Mouse (Mus musculus) hindbrain, embryonic 12.5 days (tissue): ENCODE measurements around the gene Umps. TPM values are rescaled to one million over a fixed set of nuclear protein-coding genes. Genes with fewer than 3 reads are reported as not detected.

Experiments used
- ATAC-seq: fragments of 200-750 bp; cut with Nextera tagmentation; 2 replicates; pipeline ENCODE4 v1.8.0; 2017; ENCODE audit warnings: moderate TSS enrichment; ENCODE audit not compliant: low FRiP score
- H3K27ac ChIP-seq: fragments of 300-500 bp; sonication (generic); 2 replicates; pipeline ENCODE4 v1.5.1; 2016; ENCODE audit warnings: mild to moderate bottlenecking
- H3K27me3 ChIP-seq: fragments of 300-500 bp; sonication (generic); 2 replicates; pipeline ENCODE4 v1.6.1; 2016; ENCODE audit warnings: mild to moderate bottlenecking
- H3K36me3 ChIP-seq: fragments of 300-500 bp; sonication (generic); 2 replicates; pipeline ENCODE4 v1.6.1; 2016; ENCODE audit warnings: mild to moderate bottlenecking
- H3K4me1 ChIP-seq: fragments of 300-500 bp; sonication (generic); 2 replicates; pipeline ENCODE4 v1.6.1; 2016
- H3K4me2 ChIP-seq: fragments of 300-500 bp; sonication (generic); replicated peaks from 2 replicates; pipeline ENCODE4 v1.6.1; 2016; ENCODE audit warnings: mild to moderate bottlenecking
- H3K4me3 ChIP-seq: fragments of 300-500 bp; sonication (generic); 2 replicates; pipeline ENCODE4 v1.5.1; 2016; ENCODE audit warnings: mild to moderate bottlenecking
- H3K9ac ChIP-seq: fragments of 300-500 bp; sonication (generic); 2 replicates; pipeline ENCODE4 v1.6.1; 2016; ENCODE audit warnings: mild to moderate bottlenecking, moderate library complexity
- H3K9me3 ChIP-seq: fragments of 300-500 bp; sonication (generic); replicated peaks from 2 replicates; pipeline ENCODE4 v1.6.1; 2016; ENCODE audit warnings: mild to moderate bottlenecking
- WGBS: fragments of 180-500 bp; shearing (Covaris S2); methylation state at CpG from one replicate; pipeline ENCODE4 v1.1.7; 2016; 5-methylcytosine and 5-hydroxymethylcytosine counted together
- polyA plus RNA-seq: library from polyadenylated mRNA; unstranded; fragments of >200 nt; fragmentation: Nextera tagmentation; extraction: Ambion mirVana; gene quantifications from 2 replicates; pipeline ENCODE4 v1.2.1, GENCODE M21; 2016

Gene Umps
- polyA plus RNA-seq, 1 experiment from 2014 or later = 38.2 TPM

- Histone ChIP-seq H3K4me3 (no peak overlapping the region), H3K4me2 (no peak overlapping the region), H3K4me1 (no peaks in the 10 kb centered on the region), H3K9me3 (no peaks in the 10 kb centered on the region), H3K27me3 (no peaks in the 10 kb centered on the region), H3K36me3 (peaks cover 27% of the 10 kb centered on the region), H3K9ac (no peak overlapping the region), H3K27ac (no peak overlapping the region)
- 84% methylated on average over 6 of the region's 6 CpGs for WGBS
- 0 out of 2 replicates have a peak, but pooled peaks have one; percentile 26 for ATAC-seq
These were observed 16.5 kb downstream of the Umps start for GRCm38 (mm10) chr16:33950386-33950785.

GRCm38 (mm10) chr16:33947664-33948571 lies 18.9 kb downstream of the Umps start:
- Histone ChIP-seq H3K9ac (no peak overlapping the region), H3K4me2 (no peak overlapping the region), H3K36me3 (peaks cover 3% of the 10 kb centered on the region; the same call in 1 of the 2 replicates), H3K27me3 (no peaks in the 10 kb centered on the region), H3K27ac (no peak overlapping the region), H3K4me3 (no peak overlapping the region), H3K9me3 (no peaks in the 10 kb centered on the region), H3K4me1 (peaks cover 8% of the 10 kb centered on the region; the same call in 1 of the 2 replicates)
- 85% methylated on average over 17 of the region's 17 CpGs for WGBS
- no peak for ATAC-seq

- H3K9me3 ChIP-seq = no peaks in the 10 kb centered on the region
- no peak overlapping the region for H3K9ac ChIP-seq
- H3K4me2 ChIP-seq = no peak overlapping the region
- H3K4me1 ChIP-seq = peaks cover 24% of the 10 kb centered on the region
- H3K27ac ChIP-seq = no peak overlapping the region
- no peaks in the 10 kb centered on the region for H3K27me3 ChIP-seq
- H3K4me3 ChIP-seq = no peak overlapping the region
- WGBS = 76% methylated on average over 7 of the region's 7 CpGs
- ATAC-seq = no peak
- no peaks in the 10 kb centered on the region for H3K36me3 ChIP-seq
These were observed 20.8 kb downstream of the Umps start for GRCm38 (mm10) chr16:33946021-33946420.

- Histone ChIP-seq H3K27me3 (no peaks in the 10 kb centered on the region), H3K9me3 (no peaks in the 10 kb centered on the region), H3K4me2 (no peak overlapping the region), H3K36me3 (no peaks in the 10 kb centered on the region), H3K27ac (no peak overlapping the region), H3K9ac (no peak overlapping the region), H3K4me3 (no peak overlapping the region), H3K4me1 (peaks cover 31% of the 10 kb centered on the region)
- 47% methylated on average over 6 of the region's 6 CpGs for WGBS
- ATAC-seq = no peak
These were observed 22.1 kb downstream of the Umps start for GRCm38 (mm10) chr16:33944772-33945171.

- no peak overlapping the region for H3K9ac ChIP-seq
- H3K9me3 ChIP-seq = no peaks in the 10 kb centered on the region
- no peak for ATAC-seq
- no peak overlapping the region for H3K4me3 ChIP-seq
- no peak overlapping the region for H3K27ac ChIP-seq
- H3K4me1 ChIP-seq = peaks cover 38% of the 10 kb centered on the region
- WGBS = 80% methylated on average over 4 of the region's 4 CpGs
- H3K4me2 ChIP-seq = no peak overlapping the region
- no peaks in the 10 kb centered on the region for H3K27me3 ChIP-seq
- H3K36me3 ChIP-seq = no peaks in the 10 kb centered on the region
These were observed 22.7 kb downstream of the Umps start for GRCm38 (mm10) chr16:33944126-33944525.

GRCm38 (mm10) chr16:33943388-33943787 lies 23.4 kb downstream of the Umps start:
- no peak overlapping the region for H3K27ac ChIP-seq
- H3K9ac ChIP-seq = no peak overlapping the region
- no peaks in the 10 kb centered on the region for H3K9me3 ChIP-seq
- peaks cover 41% of the 10 kb centered on the region for H3K4me1 ChIP-seq
- H3K36me3 ChIP-seq = no peaks in the 10 kb centered on the region
- WGBS = 96% methylated on average over 6 of the region's 6 CpGs
- no peak overlapping the region for H3K4me3 ChIP-seq
- no peak for ATAC-seq
- no peak overlapping the region for H3K4me2 ChIP-seq
- H3K27me3 ChIP-seq = no peaks in the 10 kb centered on the region

DNA sequence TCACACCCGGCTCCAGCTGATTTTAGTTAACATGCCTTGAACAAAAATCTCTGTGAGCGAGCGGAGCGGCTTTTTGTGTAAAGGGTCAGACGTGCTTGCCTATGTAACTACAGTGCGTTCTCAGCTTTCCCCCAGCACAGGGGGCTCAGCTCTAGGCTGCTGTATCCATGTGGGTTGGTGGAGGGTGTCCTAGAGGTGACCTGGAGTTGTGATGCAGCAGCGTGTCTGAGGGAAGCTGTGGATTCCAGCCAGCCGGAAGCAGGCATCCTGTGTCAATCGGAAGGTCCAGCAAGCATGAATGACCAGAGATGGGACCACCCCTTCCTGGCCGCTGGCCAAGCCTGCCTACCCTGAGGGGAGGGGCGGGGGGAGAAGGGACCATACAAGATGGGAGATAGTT lies 24.5 kb downstream of the Umps start:
- Histone ChIP-seq H3K27me3 (no peaks in the 10 kb centered on the region), H3K4me3 (no peak overlapping the region), H3K36me3 (no peaks in the 10 kb centered on the region), H3K9me3 (no peaks in the 10 kb centered on the region), H3K27ac (no peak overlapping the region), H3K9ac (no peak overlapping the region), H3K4me2 (no peak overlapping the region), H3K4me1 (peaks cover 41% of the 10 kb centered on the region)
- ATAC-seq = 0 out of 2 replicates have a peak, but pooled peaks have one; percentile 30
- 53% methylated on average over 11 of the region's 11 CpGs for WGBS

GRCm38 (mm10) chr16:33941271-33941781 lies 25.5 kb downstream of the Umps start:
- Histone ChIP-seq H3K27ac (0 out of 2 replicates have a peak overlapping the region, but pooled peaks have one; percentile 17), H3K4me3 (no peak overlapping the region), H3K27me3 (no peaks in the 10 kb centered on the region), H3K9me3 (no peaks in the 10 kb centered on the region), H3K4me2 (no peak overlapping the region), H3K4me1 (peaks cover 41% of the 10 kb centered on the region), H3K9ac (no peak overlapping the region), H3K36me3 (no peaks in the 10 kb centered on the region)
- WGBS = 45% methylated on average over 11 of the region's 11 CpGs
- 0 out of 2 replicates have a peak, but pooled peaks have one; percentile 14 for ATAC-seq

DNA sequence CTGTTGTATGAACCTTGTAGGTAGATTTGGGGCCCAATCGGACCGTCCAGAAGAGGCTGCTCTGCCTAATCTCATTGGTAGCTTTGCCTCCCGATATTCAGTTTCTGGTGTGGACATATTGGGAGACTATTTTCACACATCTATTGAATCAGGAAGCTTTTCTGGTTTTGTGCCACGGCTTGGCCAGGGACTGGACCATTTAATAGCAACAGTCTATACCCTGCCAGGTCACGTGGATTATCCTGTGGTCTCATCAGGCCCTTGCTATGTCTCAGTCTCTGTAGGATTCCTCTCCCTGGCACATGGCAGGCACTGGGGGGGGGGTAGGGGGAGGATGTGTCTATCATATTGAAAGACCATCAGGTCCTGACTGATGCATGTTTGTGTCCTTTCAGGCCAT lies 26.7 kb downstream of the Umps start:
- H3K9me3 ChIP-seq = no peaks in the 10 kb centered on the region
- H3K4me2 ChIP-seq = no peak overlapping the region
- no peak overlapping the region for H3K4me3 ChIP-seq
- no peaks in the 10 kb centered on the region for H3K27me3 ChIP-seq
- H3K4me1 ChIP-seq = peaks cover 41% of the 10 kb centered on the region
- no peak overlapping the region for H3K9ac ChIP-seq
- 81% methylated on average over 5 of the region's 5 CpGs for WGBS
- no peak for ATAC-seq
- no peak overlapping the region for H3K27ac ChIP-seq
- no peaks in the 10 kb centered on the region for H3K36me3 ChIP-seq

- 68% methylated on average over 9 of the region's 9 CpGs for WGBS
These were observed 27.2 kb downstream of the Umps start for GRCm38 (mm10) chr16:33939636-33940035.

GRCm38 (mm10) chr16:33939133-33939531 lies 27.7 kb downstream of the Umps start:
- Histone ChIP-seq H3K4me1 (peaks cover 42% of the 10 kb centered on the region), H3K27ac (no peak overlapping the region)
- 82% methylated on average over 2 of the region's 2 CpGs for whole genome bisulfite sequencing

More at GRCm38 (mm10) chr16:33939636-33940035, 27.2 kb downstream of the Umps start:
- Histone ChIP-seq H3K9ac (no peak overlapping the region), H3K27me3 (no peaks in the 10 kb centered on the region), H3K4me2 (no peak overlapping the region), H3K4me3 (no peak overlapping the region), H3K27ac (no peak overlapping the region), H3K36me3 (no peaks in the 10 kb centered on the region), H3K9me3 (no peaks in the 10 kb centered on the region), H3K4me1 (peaks cover 40% of the 10 kb centered on the region)
- no peak for ATAC-seq

DNA sequence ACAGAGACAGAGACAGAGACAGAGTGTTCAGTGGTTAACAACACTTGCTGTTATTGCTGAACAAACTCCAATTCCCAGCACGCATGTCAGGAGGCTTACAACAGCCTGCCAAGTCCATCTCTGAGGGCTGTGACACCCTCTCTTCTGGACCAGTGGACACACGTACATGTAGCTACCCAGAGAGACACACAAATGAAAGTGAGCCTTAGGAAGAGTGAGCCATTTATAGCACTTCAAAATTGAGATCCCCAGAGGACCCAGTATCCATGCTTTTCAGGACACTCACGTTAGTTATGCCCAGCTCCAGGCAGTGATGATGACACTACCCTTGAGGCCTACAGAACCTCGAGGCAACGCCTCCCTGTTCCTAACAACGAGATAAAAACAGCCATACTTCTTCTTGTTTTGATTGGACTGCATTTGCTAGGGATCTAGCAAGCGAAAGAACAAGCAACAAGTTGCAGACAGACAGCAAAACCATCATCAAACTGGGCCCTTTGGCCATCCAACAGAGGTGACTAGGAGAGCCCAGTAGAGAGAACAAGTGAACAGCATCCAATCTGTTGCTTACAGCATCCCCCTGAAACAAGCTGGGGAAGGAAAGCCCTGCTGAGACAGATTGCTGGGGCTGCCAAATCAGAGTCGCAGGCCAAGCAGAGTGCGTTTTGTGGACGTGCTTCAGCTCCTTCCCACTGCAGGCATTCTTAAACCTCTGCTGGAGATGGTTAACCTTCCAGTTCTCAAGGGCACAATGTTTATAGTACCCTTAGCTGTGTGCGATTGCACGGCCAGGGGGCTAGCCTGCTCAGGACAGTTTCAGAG lies 28.3 kb downstream of the Umps start:
- no peak overlapping the region for H3K27ac ChIP-seq
- 73% methylated on average over 12 of the region's 12 CpGs for WGBS
- peaks cover 42% of the 10 kb centered on the region for H3K4me1 ChIP-seq
- H3K4me3 ChIP-seq = no peak overlapping the region
- no peaks in the 10 kb centered on the region for H3K27me3 ChIP-seq
- no peaks in the 10 kb centered on the region for H3K9me3 ChIP-seq
- H3K9ac ChIP-seq = no peak overlapping the region
- ATAC-seq = no peak
- no peak overlapping the region for H3K4me2 ChIP-seq
- H3K36me3 ChIP-seq = no peaks in the 10 kb centered on the region

More at GRCm38 (mm10) chr16:33939133-33939531, 27.7 kb downstream of the Umps start:
- no peaks in the 10 kb centered on the region for H3K36me3 ChIP-seq
- no peak for ATAC-seq
- no peaks in the 10 kb centered on the region for H3K27me3 ChIP-seq
- H3K9me3 ChIP-seq = no peaks in the 10 kb centered on the region
- H3K9ac ChIP-seq = no peak overlapping the region
- no peak overlapping the region for H3K4me3 ChIP-seq
- no peak overlapping the region for H3K4me2 ChIP-seq
